In genomic region chr2:13527531-13527930, GRCm38 (mm10) we compare ENCODE assay signal across 18 mouse cellular contexts. TPM values are rescaled to one million over a fixed set of nuclear protein-coding genes. Genes with fewer than 3 reads are reported as not detected.
DNase-seq lines count a peak whose midpoint lies in the region; ATAC-seq lines count a peak whose summit lies in the region.
"Had no signal": no experiment of that assay in that cellular context is flagged by ENCODE, and none has a peak within 500 bp of the region (broad histone marks: within the 10 kb centered on the region; RNA-seq: fewer than 3 reads in every experiment).

No protein-coding gene starts in this region.

- H3K36me3 ChIP-seq in heart, embryonic 15.5 days: no peaks in the 10 kb centered on the region
- no peaks in the 10 kb centered on the region for H3K36me3 ChIP-seq in liver, embryonic 16.5 days (ENCODE audit: control insufficient read depth, insufficient read depth)
- H3K36me3 ChIP-seq: limb, embryonic 10.5 days; liver, embryonic 15.5 days; neural tube, embryonic 13.5 days had no signal

- no peak overlapping the region for H3K4me3 ChIP-seq in heart, embryonic 15.5 days
- no peak overlapping the region for H3K4me3 ChIP-seq in liver, embryonic 16.5 days (ENCODE audit: low read depth, low read length)
- H3K4me3 ChIP-seq: limb, embryonic 10.5 days; liver, embryonic 15.5 days; megakaryocyte, embryonic 14.5 days; neural tube, embryonic 13.5 days had no signal

- H3K9ac ChIP-seq in heart, embryonic 15.5 days: no peak overlapping the region
- no peak overlapping the region for H3K9ac ChIP-seq in liver, embryonic 16.5 days (ENCODE audit: low read depth, low read length)
- H3K9ac ChIP-seq: forebrain, postnatal 0 days; liver, embryonic 15.5 days; neural tube, embryonic 13.5 days had no signal

- H3K4me1 ChIP-seq in heart, embryonic 15.5 days (replicated peaks): peaks cover 11% of the 10 kb centered on the region
- H3K4me1 ChIP-seq in liver, embryonic 16.5 days (ENCODE audit: control insufficient read depth, low read depth, low read length): peaks cover 37% of the 10 kb centered on the region
- H3K4me1 ChIP-seq: limb, embryonic 10.5 days had no signal

- 33% methylated on average over 4 of the region's 4 CpGs for WGBS in heart, embryonic 15.5 days
- WGBS in liver, embryonic 16.5 days (ENCODE audit: insufficient replicate concordance): 59% methylated on average over 4 of the region's 4 CpGs

- peak overlapping the region; percentile 26; the same call in 1 of the 2 replicates for H3K27ac ChIP-seq in heart, embryonic 15.5 days
- peak overlapping the region; percentile 19; the same call in 1 of the 2 replicates for H3K27ac ChIP-seq in liver, embryonic 16.5 days (ENCODE audit: low read length)
- H3K27ac ChIP-seq: limb, embryonic 10.5 days; liver, embryonic 15.5 days; neural tube, embryonic 13.5 days had no signal

- no peaks in the 10 kb centered on the region for H3K9me3 ChIP-seq in heart, embryonic 15.5 days (replicated peaks)
- no peaks in the 10 kb centered on the region for H3K9me3 ChIP-seq in liver, embryonic 16.5 days (replicated peaks; ENCODE audit: control insufficient read depth, low read length)
- H3K9me3 ChIP-seq: limb, embryonic 10.5 days; liver, embryonic 15.5 days; megakaryocyte, embryonic 14.5 days; neural tube, embryonic 13.5 days had no signal

- no peaks in the 10 kb centered on the region for H3K27me3 ChIP-seq in heart, embryonic 15.5 days
- no peaks in the 10 kb centered on the region for H3K27me3 ChIP-seq in liver, embryonic 16.5 days (ENCODE audit: control insufficient read depth, insufficient read depth, low read depth, low read length)
- H3K27me3 ChIP-seq: liver, embryonic 15.5 days; megakaryocyte, embryonic 14.5 days; neural tube, embryonic 13.5 days; Patski had no signal

- no peak overlapping the region for H3K4me2 ChIP-seq in heart, embryonic 15.5 days
- H3K4me2 ChIP-seq in liver, embryonic 16.5 days (ENCODE audit: low read depth, low read length): no peak overlapping the region
- H3K4me2 ChIP-seq: liver, embryonic 15.5 days; neural tube, embryonic 13.5 days had no signal

- peak; percentile 7 to 17 for DNase-seq in cerebellum, adult 18-20 months
- no peak for DNase-seq in cerebellum, postnatal 36 days
- DNase-seq in heart, adult 11 months: no peak
- DNase-seq in liver: no peak
- DNase-seq in adrenal gland, postnatal 36 days: peak; percentile 76 to 77
- DNase-seq: forebrain, postnatal 0 days; gastrocnemius, postnatal 36 days; kidney, postnatal 36 days; right cerebral cortex, adult 18-20 months had no signal

- ATAC-seq in heart, embryonic 15.5 days (replicated peaks; ENCODE audit: insufficient number of reproducible peaks, insufficient read depth, low FRiP score, low read depth): no peak
- no peak for ATAC-seq in liver, embryonic 16.5 days (ENCODE audit: low read depth)
- no peak for ATAC-seq in granulocyte monocyte progenitor cell, adult 5-6 weeks (replicated peaks; ENCODE audit: poor library complexity, severe bottlenecking)
- ATAC-seq: forebrain, postnatal 0 days; intestine, embryonic 16.5 days; Patski had no signal

RNA-seq across cellular contexts. Expression of gene Trdmt1, which starts 16.9 kb away (rescaled TPM):
- 7.6 and 8.1 TPM in 2 replicates for polyA plus RNA-seq in heart, embryonic 15.5 days (2015; fragmentation: Nextera tagmentation; extraction: Ambion mirVana)
- 3.2 and 3.6 TPM in 2 replicates for polyA plus RNA-seq in liver, embryonic 16.5 days (2015; fragmentation: Nextera tagmentation; extraction: Ambion mirVana)
- 1 to 10 TPM; 3.7 to 7.9 TPM for total RNA-seq in adrenal gland, postnatal 36 days (2021)
- 6.4 and 9.6 TPM in 2 replicates for total RNA-seq in granulocyte monocyte progenitor cell, adult 5-6 weeks (2014; fragmentation: Nextera tagmentation)
- 9.9 and 24.3 TPM in 2 replicates for total RNA-seq in granulocyte monocyte progenitor cell, adult 5-6 weeks (2017)

RNA-seq across cellular contexts. Expression of gene Cubn, which starts 35.9 kb away (rescaled TPM):
- polyA plus RNA-seq in heart, embryonic 15.5 days (2015; fragmentation: Nextera tagmentation; extraction: Ambion mirVana): 0.26 and 0.30 TPM in 2 replicates
- polyA plus RNA-seq in liver, embryonic 16.5 days (2015; fragmentation: Nextera tagmentation; extraction: Ambion mirVana): 0.05 and 0.11 TPM in 2 replicates
- total RNA-seq in adrenal gland, postnatal 36 days (2021): under 1 TPM; 0.26 to 0.33 TPM
- not detected in 2 replicates for total RNA-seq in granulocyte monocyte progenitor cell, adult 5-6 weeks (2014; fragmentation: Nextera tagmentation)
- not detected in 2 replicates for total RNA-seq in granulocyte monocyte progenitor cell, adult 5-6 weeks (2017)

RNA-seq across cellular contexts. Expression of gene Vim, which starts 46.2 kb away (rescaled TPM):
- 867 and 926 TPM in 2 replicates for polyA plus RNA-seq in heart, embryonic 15.5 days (2015; fragmentation: Nextera tagmentation; extraction: Ambion mirVana)
- 81.1 and 83.2 TPM in 2 replicates for polyA plus RNA-seq in liver, embryonic 16.5 days (2015; fragmentation: Nextera tagmentation; extraction: Ambion mirVana)
- total RNA-seq in adrenal gland, postnatal 36 days (2021): 100 to 1,000 TPM; 181 to 247 TPM
- total RNA-seq in granulocyte monocyte progenitor cell, adult 5-6 weeks (2014; fragmentation: Nextera tagmentation): 686 and 736 TPM in 2 replicates
- 783 and 809 TPM in 2 replicates for total RNA-seq in granulocyte monocyte progenitor cell, adult 5-6 weeks (2017)

Comparison
In these comparisons a context has a peak if more than half of its experiments do, and no peak if none do; other contexts are left out.
1. DNase-seq: peak in cerebellum, adult 18-20 months (2 of 2) and adrenal gland, postnatal 36 days (2 of 2); none in cerebellum, postnatal 36 days (0 of 2), heart, adult 11 months (single experiment) and liver (single experiment).